Mouse (Mus musculus): ENCODE measurements around the gene Camsap1. TPM values are rescaled to one million over a fixed set of nuclear protein-coding genes. Genes with fewer than 3 reads are reported as not detected.

Camsap1 gene
- total RNA-seq, 2 experiments from 2014 or later: 24.9 to 27.4 TPM

DNA sequence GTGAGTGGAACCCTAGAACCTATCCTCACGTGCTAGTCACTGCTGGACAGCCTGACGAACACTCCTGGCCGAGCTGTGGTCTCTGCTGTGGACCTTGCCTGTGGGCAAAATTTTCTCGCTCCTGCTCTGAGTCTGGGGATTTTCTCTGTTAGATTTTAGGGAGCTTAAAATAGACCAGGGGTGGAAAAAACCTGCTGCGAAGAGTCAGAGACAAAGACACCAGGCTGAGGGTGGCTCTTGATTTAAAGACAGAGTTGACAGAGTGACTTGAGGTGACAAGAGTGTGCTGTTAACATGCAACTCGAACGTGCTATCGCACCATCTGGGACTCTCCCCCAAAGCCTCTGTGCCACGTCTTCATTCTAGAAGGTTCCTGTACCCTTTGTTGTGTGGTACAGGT lies 84.1 kb downstream of the Camsap1 start:
- intact Hi-C loops (cut with DNase I; ENCODE audit: low total_unique reads): no loop called here

DNA sequence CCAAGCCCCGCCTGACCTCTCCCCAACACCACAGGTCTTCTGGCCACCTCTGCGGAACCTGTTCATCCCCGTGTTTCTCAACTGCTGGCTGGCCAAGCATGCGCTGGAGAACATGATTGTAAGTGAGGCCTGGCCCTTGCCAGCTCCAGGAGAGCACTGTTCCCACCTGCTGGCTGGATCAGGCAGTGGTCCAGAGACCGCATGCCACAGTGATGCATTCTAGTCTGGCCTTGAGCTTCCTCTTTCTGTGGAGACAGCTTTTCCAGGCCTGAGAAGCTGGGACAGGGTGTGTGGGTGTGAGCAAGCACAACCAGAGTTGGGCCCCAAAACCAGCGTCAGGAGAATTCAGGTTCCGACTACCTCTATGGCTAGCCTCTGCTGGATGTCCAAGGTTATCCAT lies 90.6 kb downstream of the Camsap1 start:
- intact Hi-C loops (cut with DNase I; ENCODE audit: low total_unique reads): no loop called here
- DNase-seq: no peak

More for the DNA sequence above, 84.1 kb downstream of the Camsap1 start:
- no peak for DNase-seq

- intact Hi-C loops (cut with DNase I; ENCODE audit: low total_unique reads): no loop called here
- no peak for DNase-seq
Observed at GRCm38 (mm10) chr2:25888144-25888543, 94.9 kb downstream of the Camsap1 start.

GRCm38 (mm10) chr2:25887226-25887625 lies 95.9 kb downstream of the Camsap1 start:
- no peak for DNase-seq
- intact Hi-C loops (cut with DNase I; ENCODE audit: low total_unique reads): no loop called here

DNA sequence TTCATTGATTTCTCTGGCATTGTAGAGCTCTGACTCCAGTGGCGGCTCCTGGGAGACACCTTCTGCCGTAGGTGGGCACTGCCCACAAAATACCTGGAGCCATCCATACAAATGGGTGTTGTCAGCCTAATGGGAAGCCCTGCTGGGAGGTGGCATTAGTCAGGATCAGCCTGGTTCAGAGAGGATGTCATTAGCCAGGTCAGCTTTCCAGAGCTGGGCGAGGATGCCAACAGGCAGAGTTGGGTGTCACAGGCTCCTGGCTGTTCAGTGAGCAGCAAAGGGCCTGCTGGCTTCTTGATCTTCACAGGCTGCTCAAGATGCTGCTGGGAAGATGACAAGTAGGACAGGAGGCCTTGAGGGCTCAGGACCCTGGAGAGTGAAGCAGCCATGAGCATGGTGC lies 98.3 kb downstream of the Camsap1 start:
- no peak for DNase-seq
- intact Hi-C loops (cut with DNase I; ENCODE audit: low total_unique reads): no loop called here

- no peak for DNase-seq
- intact Hi-C loops (cut with DNase I; ENCODE audit: low total_unique reads): no loop called here
Observed at GRCm38 (mm10) chr2:25882276-25882675, 100.8 kb downstream of the Camsap1 start.

DNA sequence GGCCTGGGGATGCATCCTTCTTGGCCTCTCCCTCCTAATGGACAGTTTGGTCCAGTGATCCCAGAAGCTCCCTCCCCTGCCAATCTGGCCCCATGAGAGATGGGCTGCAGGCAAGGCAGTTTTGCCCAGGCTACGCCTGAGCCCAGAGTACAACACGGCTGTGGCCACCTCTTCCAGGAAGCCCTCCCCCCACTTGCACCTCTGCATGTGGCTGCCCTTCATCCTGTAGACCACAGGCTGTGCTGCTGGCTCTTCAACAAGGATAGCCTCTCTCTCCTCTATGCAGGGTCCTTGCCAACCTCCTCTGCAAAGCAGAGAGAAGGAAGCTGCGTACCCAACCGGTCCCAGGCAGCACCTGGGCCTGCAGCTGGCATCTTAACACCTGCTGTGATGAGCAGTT lies 104.0 kb downstream of the Camsap1 start:
- no peak for DNase-seq
- intact Hi-C loops (cut with DNase I; ENCODE audit: low total_unique reads): no loop called here

- intact Hi-C loops (cut with DNase I; ENCODE audit: low total_unique reads): no loop called here
- no peak for DNase-seq
Observed at GRCm38 (mm10) chr2:25878516-25878915, 104.6 kb downstream of the Camsap1 start.

DNA sequence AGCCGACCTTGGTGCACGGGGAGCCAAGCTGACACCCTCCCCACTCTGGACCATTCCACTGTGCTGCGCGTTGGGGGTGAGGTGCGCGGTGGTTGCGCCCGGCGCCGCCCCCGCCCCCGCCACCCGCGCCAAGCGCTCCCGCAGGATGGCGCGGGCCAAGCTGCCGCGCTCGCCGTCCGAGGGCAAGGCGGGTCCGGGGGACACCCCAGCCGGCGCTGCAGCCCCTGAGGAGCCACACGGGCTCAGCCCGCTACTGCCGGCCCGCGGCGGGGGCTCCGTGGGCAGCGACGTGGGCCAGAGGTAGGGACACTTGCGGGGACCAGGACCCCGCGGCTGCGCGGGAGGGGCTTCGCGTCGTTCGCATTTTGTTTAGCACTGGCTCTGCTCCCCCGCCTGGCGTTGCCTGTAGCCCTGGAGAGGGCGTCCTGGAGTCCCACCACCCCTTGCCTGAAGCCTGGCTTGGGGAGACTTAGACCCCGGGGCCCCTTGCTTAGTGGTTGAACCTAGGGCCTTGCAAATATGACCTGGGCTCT lies 105.3 kb downstream of the Camsap1 start:
- intact Hi-C loops (cut with DNase I; ENCODE audit: low total_unique reads): no loop called here
- DNase-seq: no peak

GRCm38 (mm10) chr2:25877250-25877735 lies 105.8 kb downstream of the Camsap1 start:
- no peak for DNase-seq

More at GRCm38 (mm10) chr2:25877250-25877735, 105.8 kb downstream of the Camsap1 start:
- intact Hi-C loops (cut with DNase I; ENCODE audit: low total_unique reads): no loop called here

Other genes with a start within 250 kb of the Camsap1 start
- not detected for gene Obp2b, start 246.3 kb downstream of the Camsap1 start, total RNA-seq (2021)
- gene Lcn3, start 217.7 kb downstream of the Camsap1 start, total RNA-seq (2021): not detected
- not detected for gene Lcn11, start 206.3 kb downstream of the Camsap1 start, total RNA-seq (2021)
- not detected for gene Gm13539, start 201.0 kb downstream of the Camsap1 start, total RNA-seq (2021)
- not detected for gene Glt6d1, start 167.4 kb downstream of the Camsap1 start, total RNA-seq (2021)
- not detected for gene Lcn9, start 160.1 kb downstream of the Camsap1 start, total RNA-seq (2021)
- not detected for gene Sohlh1, start 136.0 kb downstream of the Camsap1 start, total RNA-seq (2021)
- under 1 TPM; 0.23 to 0.84 TPM for gene Kcnt1, start 119.5 kb downstream of the Camsap1 start, total RNA-seq (2021)
- gene Ubac1, start 38.5 kb upstream of the Camsap1 start, total RNA-seq (2021): 100 to 1,000 TPM; 187 to 194 TPM
- gene Nacc2, start 139.9 kb upstream of the Camsap1 start, total RNA-seq (2021): 10 to 100 TPM; 12.3 to 18.4 TPM
- gene Lhx3, start 225.0 kb upstream of the Camsap1 start, total RNA-seq (2021): not detected